Mouse (Mus musculus) testis, adult 2 months (tissue): ENCODE measurements around the gene Ap5s1.

ENCODE experiments used
- CTCF ChIP-seq: fragments of 200-500 bp; IDR thresholded peaks from 2 replicates; pipeline ENCODE4 v1.5.1; 2012; ENCODE audit warnings: low read depth, mild to moderate bottlenecking, inconsistent platforms, low read length, moderate library complexity; ENCODE audit not compliant: control insufficient read depth, insufficient read depth, insufficient replicate concordance
- POLR2A ChIP-seq: fragments of 200-500 bp; IDR thresholded peaks from 2 replicates; pipeline ENCODE4 v1.6.1; 2012; ENCODE audit warnings: low read depth, mild to moderate bottlenecking, inconsistent platforms, low read length, moderate library complexity; ENCODE audit not compliant: control insufficient read depth

GRCm38 (mm10) chr2:131190344-131191004 is 16.4 kb upstream of the Ap5s1 start:
- TF ChIP-seq POLR2A: no peak
- TF ChIP-seq CTCF: no peak
